Mouse (Mus musculus): ENCODE data around the gene Lin28b. TPM values are rescaled to one million over a fixed set of nuclear protein-coding genes. Genes with fewer than 3 reads are reported as not detected.

Lin28b gene
- total and polyA plus RNA-seq, 2 experiments: not detected

DNA sequence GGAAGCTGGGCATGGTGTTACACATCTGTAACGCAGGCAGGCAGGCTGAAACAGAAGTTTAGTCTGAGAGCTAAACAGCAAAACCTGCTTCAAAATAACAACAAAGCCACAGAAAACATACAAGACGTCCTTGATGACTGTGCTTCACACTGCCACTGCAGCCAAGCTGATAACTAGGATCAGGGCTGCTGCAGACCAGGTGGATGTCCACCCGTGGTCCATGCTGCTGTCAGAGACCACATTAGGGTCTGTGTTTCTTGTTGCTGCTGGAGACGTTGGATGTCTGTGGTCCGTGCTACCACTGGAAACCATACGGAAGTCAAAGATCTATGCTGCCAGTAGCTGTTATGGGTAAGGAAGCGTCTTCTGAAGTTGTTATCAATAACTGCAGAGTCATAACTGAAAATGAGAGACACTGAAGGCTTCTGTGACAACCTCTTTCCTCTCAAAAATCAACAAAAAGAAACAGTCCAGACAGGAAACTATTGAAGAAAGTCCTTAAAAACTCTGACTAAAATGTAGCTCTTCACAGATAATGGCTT is 86.4 kb downstream of the Lin28b start:
- H3K27ac ChIP-seq (replicated peaks; ENCODE audit: insufficient read depth, low read depth, low read length): no peak overlapping the region
- TF ChIP-seq POLR2A (IDR thresholded peaks at IDR 0.05; ENCODE audit: extremely low read depth, insufficient read depth, low read length): no peak
- TF ChIP-seq CTCF (IDR thresholded peaks at IDR 0.05; ENCODE audit: low read depth, low read length): no peak
- 83% methylated on average over 7 of the region's 7 CpGs for WGBS
- H3K79me2 ChIP-seq (ENCODE audit: control insufficient read depth, insufficient read depth, low read length): no peaks in the 10 kb centered on the region
- no peaks in the 10 kb centered on the region for H3K36me3 ChIP-seq (ENCODE audit: control insufficient read depth, insufficient read depth, low read length)
- H3K27me3 ChIP-seq (ENCODE audit: control insufficient read depth, insufficient read depth, low read length): no peaks in the 10 kb centered on the region
- no peak for DNase-seq (ENCODE audit: extremely low read depth, low read depth, low spot score)
- no peak overlapping the region for H3K4me3 ChIP-seq (ENCODE audit: insufficient read depth, low read depth, low read length)
- no peak overlapping the region for H3K9ac ChIP-seq (ENCODE audit: low read depth, low read length)
- H3K4me1 ChIP-seq (ENCODE audit: control insufficient read depth, insufficient read depth, low read length): no peaks in the 10 kb centered on the region

- TF ChIP-seq POLR2A (IDR thresholded peaks at IDR 0.05; ENCODE audit: extremely low read depth, insufficient read depth, low read length) (no peak), CTCF (IDR thresholded peaks at IDR 0.05; ENCODE audit: low read depth, low read length) (no peak)
- 89% methylated on average over 1 of the region's 1 CpGs for WGBS
- H3K4me1 ChIP-seq (ENCODE audit: control insufficient read depth, insufficient read depth, low read length): no peaks in the 10 kb centered on the region
- no peaks in the 10 kb centered on the region for H3K79me2 ChIP-seq (ENCODE audit: control insufficient read depth, insufficient read depth, low read length)
- DNase-seq (ENCODE audit: extremely low read depth, low read depth, low spot score): no peak
- no peak overlapping the region for H3K9ac ChIP-seq (ENCODE audit: low read depth, low read length)
- H3K27ac ChIP-seq (replicated peaks; ENCODE audit: insufficient read depth, low read depth, low read length): no peak overlapping the region
- no peaks in the 10 kb centered on the region for H3K27me3 ChIP-seq (ENCODE audit: control insufficient read depth, insufficient read depth, low read length)
- no peaks in the 10 kb centered on the region for H3K36me3 ChIP-seq (ENCODE audit: control insufficient read depth, insufficient read depth, low read length)
- no peak overlapping the region for H3K4me3 ChIP-seq (ENCODE audit: insufficient read depth, low read depth, low read length)
These were observed 88.0 kb downstream of the Lin28b start for GRCm38 (mm10) chr10:45398211-45398610.

- H3K4me1 ChIP-seq (ENCODE audit: control insufficient read depth, insufficient read depth, low read length): no peaks in the 10 kb centered on the region
- H3K9ac ChIP-seq (ENCODE audit: low read depth, low read length): no peak overlapping the region
- H3K27ac ChIP-seq (replicated peaks; ENCODE audit: insufficient read depth, low read depth, low read length): no peak overlapping the region
- 79% methylated on average over 3 of the region's 3 CpGs for WGBS
- H3K36me3 ChIP-seq (ENCODE audit: control insufficient read depth, insufficient read depth, low read length): no peaks in the 10 kb centered on the region
- no peak overlapping the region for H3K4me3 ChIP-seq (ENCODE audit: insufficient read depth, low read depth, low read length)
- TF ChIP-seq CTCF (IDR thresholded peaks at IDR 0.05; ENCODE audit: low read depth, low read length) (no peak), POLR2A (IDR thresholded peaks at IDR 0.05; ENCODE audit: extremely low read depth, insufficient read depth, low read length) (no peak)
- no peak for DNase-seq (ENCODE audit: extremely low read depth, low read depth, low spot score)
- H3K79me2 ChIP-seq (ENCODE audit: control insufficient read depth, insufficient read depth, low read length): no peaks in the 10 kb centered on the region
- H3K27me3 ChIP-seq (ENCODE audit: control insufficient read depth, insufficient read depth, low read length): no peaks in the 10 kb centered on the region
These were observed 103.6 kb downstream of the Lin28b start for GRCm38 (mm10) chr10:45382637-45382958.

DNA sequence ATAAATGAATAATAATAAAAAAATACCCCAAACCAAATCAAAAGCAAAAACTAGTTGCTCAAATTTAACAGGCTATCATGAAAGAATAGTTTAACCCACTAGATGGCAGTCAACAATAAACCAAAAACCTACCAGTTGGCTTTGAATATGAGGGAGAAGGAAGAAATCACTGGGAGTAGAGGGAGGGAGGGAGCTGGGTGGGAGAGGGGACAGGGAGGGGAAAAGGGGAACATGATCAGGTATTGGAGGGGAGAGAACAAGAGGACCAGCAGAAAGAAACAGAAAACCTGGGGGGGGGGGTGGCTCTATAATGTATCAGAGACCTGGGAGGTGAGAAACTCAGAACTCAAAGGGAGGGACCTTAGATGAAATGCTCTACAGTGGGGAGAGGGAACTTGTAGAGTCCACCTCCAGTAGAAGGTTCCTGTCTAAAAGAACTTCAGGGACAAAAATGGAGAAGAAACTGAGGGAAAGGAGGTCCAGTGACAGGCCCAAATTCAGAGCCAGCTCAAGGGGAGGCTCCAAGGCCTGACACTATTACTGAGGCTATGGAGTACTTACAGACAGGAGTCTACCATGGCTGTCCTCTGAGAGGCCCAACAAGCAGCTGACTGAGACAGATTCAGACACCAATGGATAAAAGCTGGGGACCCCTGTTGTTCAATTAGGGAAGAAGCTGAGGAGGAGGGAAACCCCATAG is 104.1 kb downstream of the Lin28b start:
- Histone ChIP-seq H3K4me1 (ENCODE audit: control insufficient read depth, insufficient read depth, low read length) (no peaks in the 10 kb centered on the region), H3K4me3 (ENCODE audit: insufficient read depth, low read depth, low read length) (no peak overlapping the region), H3K27me3 (ENCODE audit: control insufficient read depth, insufficient read depth, low read length) (no peaks in the 10 kb centered on the region), H3K27ac (replicated peaks; ENCODE audit: insufficient read depth, low read depth, low read length) (no peak overlapping the region), H3K36me3 (ENCODE audit: control insufficient read depth, insufficient read depth, low read length) (no peaks in the 10 kb centered on the region), H3K79me2 (ENCODE audit: control insufficient read depth, insufficient read depth, low read length) (no peaks in the 10 kb centered on the region), H3K9ac (ENCODE audit: low read depth, low read length) (no peak overlapping the region)
- TF ChIP-seq CTCF (IDR thresholded peaks at IDR 0.05; ENCODE audit: low read depth, low read length): no peak
- TF ChIP-seq POLR2A (IDR thresholded peaks at IDR 0.05; ENCODE audit: extremely low read depth, insufficient read depth, low read length): no peak
- no peak for DNase-seq (ENCODE audit: extremely low read depth, low read depth, low spot score)

DNA sequence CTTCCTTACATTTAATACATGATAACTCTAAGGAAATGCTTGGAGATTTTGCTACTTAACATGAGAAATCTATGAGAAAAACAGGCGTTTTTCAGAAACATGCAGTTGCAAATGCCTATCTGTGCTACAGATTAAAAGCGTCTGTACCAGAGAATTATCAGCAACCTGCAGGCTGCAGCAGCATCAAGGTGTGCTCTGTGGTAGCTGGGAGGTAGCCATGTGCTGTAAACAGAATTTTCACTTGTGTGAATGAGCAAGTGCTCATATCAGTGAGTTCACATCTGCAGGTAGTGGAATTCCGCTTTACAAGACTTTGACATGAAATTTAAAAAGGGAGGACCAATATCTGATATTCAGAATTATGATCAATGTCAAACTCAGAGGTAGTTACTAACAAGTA is 107.9 kb downstream of the Lin28b start:
- no peaks in the 10 kb centered on the region for H3K36me3 ChIP-seq (ENCODE audit: control insufficient read depth, insufficient read depth, low read length)
- WGBS: 84% methylated on average over 3 of the region's 3 CpGs
- H3K4me1 ChIP-seq (ENCODE audit: control insufficient read depth, insufficient read depth, low read length): no peaks in the 10 kb centered on the region
- H3K79me2 ChIP-seq (ENCODE audit: control insufficient read depth, insufficient read depth, low read length): no peaks in the 10 kb centered on the region
- H3K9ac ChIP-seq (ENCODE audit: low read depth, low read length): no peak overlapping the region
- DNase-seq (ENCODE audit: extremely low read depth, low read depth, low spot score): no peak
- no peak overlapping the region for H3K4me3 ChIP-seq (ENCODE audit: insufficient read depth, low read depth, low read length)
- H3K27me3 ChIP-seq (ENCODE audit: control insufficient read depth, insufficient read depth, low read length): no peaks in the 10 kb centered on the region
- no peak overlapping the region for H3K27ac ChIP-seq (replicated peaks; ENCODE audit: insufficient read depth, low read depth, low read length)
- no peak for TF ChIP-seq POLR2A (IDR thresholded peaks at IDR 0.05; ENCODE audit: extremely low read depth, insufficient read depth, low read length)
- TF ChIP-seq CTCF (IDR thresholded peaks at IDR 0.05; ENCODE audit: low read depth, low read length): no peak

- peak; percentile 62 for DNase-seq (ENCODE audit: extremely low read depth, low read depth, low spot score)
These were observed 113.1 kb downstream of the Lin28b start for GRCm38 (mm10) chr10:45372994-45373692.

More at GRCm38 (mm10) chr10:45372994-45373692, 113.1 kb downstream of the Lin28b start:
- Histone ChIP-seq H3K4me1 (ENCODE audit: control insufficient read depth, insufficient read depth, low read length) (no peaks in the 10 kb centered on the region), H3K9ac (ENCODE audit: low read depth, low read length) (no peak overlapping the region), H3K79me2 (ENCODE audit: control insufficient read depth, insufficient read depth, low read length) (no peaks in the 10 kb centered on the region), H3K27ac (replicated peaks; ENCODE audit: insufficient read depth, low read depth, low read length) (no peak overlapping the region), H3K36me3 (ENCODE audit: control insufficient read depth, insufficient read depth, low read length) (no peaks in the 10 kb centered on the region), H3K4me3 (ENCODE audit: insufficient read depth, low read depth, low read length) (no peak overlapping the region), H3K27me3 (ENCODE audit: control insufficient read depth, insufficient read depth, low read length) (no peaks in the 10 kb centered on the region)
- 39% methylated on average over 4 of the region's 4 CpGs for WGBS
- peak; percentile 76 for TF ChIP-seq CTCF (IDR thresholded peaks at IDR 0.05; ENCODE audit: low read depth, low read length)
- TF ChIP-seq POLR2A (IDR thresholded peaks at IDR 0.05; ENCODE audit: extremely low read depth, insufficient read depth, low read length): no peak
